Mouse (Mus musculus) thymus, adult 2 months (tissue): ENCODE data around the gene Zfp362. TPM values are rescaled to one million over a fixed set of nuclear protein-coding genes. Genes with fewer than 3 reads are reported as not detected.

Experiments used
- DNase-seq: peaks from one replicate; pipeline ENCODE4 v3.0.0; 2021
- H3K27ac ChIP-seq: fragments of 200-500 bp; 2 replicates; pipeline ENCODE4 v1.5.1; 2012; ENCODE audit warnings: low read length, control low read depth; ENCODE audit not compliant: control insufficient read depth, insufficient read depth
- H3K27me3 ChIP-seq: fragments of 200-500 bp; 2 replicates; pipeline ENCODE4 v1.6.1; 2012; ENCODE audit warnings: mild to moderate bottlenecking, low read length, moderate library complexity, mixed read lengths; ENCODE audit not compliant: control insufficient read depth, insufficient read depth
- H3K36me3 ChIP-seq: fragments of 200-500 bp; 2 replicates; pipeline ENCODE4 v1.6.1; 2012; ENCODE audit warnings: mild to moderate bottlenecking, low read length, moderate library complexity; ENCODE audit not compliant: control insufficient read depth, insufficient read depth
- H3K4me1 ChIP-seq: fragments of 200-500 bp; replicated peaks from 2 replicates; pipeline ENCODE4 v1.6.1; 2012; ENCODE audit warnings: low read length; ENCODE audit not compliant: control insufficient read depth, insufficient read depth
- H3K4me3 ChIP-seq: fragments of 200-500 bp; 2 replicates; pipeline ENCODE4 v1.5.1; 2012; ENCODE audit warnings: mild to moderate bottlenecking, low read length, control low read depth, moderate library complexity; ENCODE audit not compliant: control insufficient read depth, insufficient read depth
- CTCF ChIP-seq: fragments of 200-500 bp; IDR thresholded peaks from 2 replicates; pipeline ENCODE4 v1.5.1; 2012; ENCODE audit warnings: mild to moderate bottlenecking, control low read depth, low read length, moderate library complexity, borderline replicate concordance; ENCODE audit not compliant: control insufficient read depth, poor library complexity, insufficient read depth; ENCODE audit errors: extremely low read depth
- POLR2A ChIP-seq: fragments of 200-500 bp; IDR thresholded peaks from 2 replicates; pipeline ENCODE4 v1.6.1; 2012; ENCODE audit warnings: mild to moderate bottlenecking, low read length, control low read depth, moderate library complexity; ENCODE audit not compliant: control insufficient read depth, poor library complexity, insufficient read depth; ENCODE audit errors: extremely low read depth
- WGBS: fragments of 180-500 bp; shearing (Covaris S2); methylation state at CpG from one replicate; pipeline ENCODE4 v1.1.7; 2018; 5-methylcytosine and 5-hydroxymethylcytosine counted together
- polyA plus RNA-seq: library from polyadenylated mRNA; depleted of rRNA; stranded (reverse); fragments of >200 nt; gene quantifications from 2 replicates; pipeline ENCODE4 v1.2.3, GENCODE M21; 2012

Gene Zfp362
- polyA plus RNA-seq, 1 experiment = 105 TPM

GRCm38 (mm10) chr4:128766929-128767328 lies 38.9 kb downstream of the Zfp362 start:
- DNase-seq = no peak
- Histone ChIP-seq H3K4me1 (no peaks in the 10 kb centered on the region), H3K27ac (no peak overlapping the region), H3K36me3 (no peaks in the 10 kb centered on the region), H3K27me3 (no peaks in the 10 kb centered on the region), H3K4me3 (no peak overlapping the region)
- TF ChIP-seq CTCF (no peak), POLR2A (no peak)
- 96% methylated on average over 20 of the region's 20 CpGs for WGBS

DNA sequence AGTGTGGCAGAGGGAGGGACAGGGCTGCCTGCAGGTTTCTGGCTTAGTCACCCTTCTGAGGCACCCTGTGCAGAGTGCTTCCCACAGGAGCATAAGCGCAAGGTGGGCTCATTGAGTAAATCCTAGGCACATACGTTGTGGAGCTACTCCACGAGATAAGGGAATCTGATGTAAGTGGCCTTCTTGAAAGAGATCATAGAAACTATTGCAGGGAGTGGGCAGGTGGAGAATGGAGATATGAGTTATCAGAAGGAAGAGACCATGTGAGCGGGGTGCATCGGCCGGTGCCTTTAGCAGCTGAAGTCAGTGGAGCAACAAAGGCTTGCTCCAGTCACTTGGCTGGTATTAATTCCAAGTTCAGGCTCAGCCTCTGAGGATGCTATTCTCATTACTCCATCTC lies 45.8 kb downstream of the Zfp362 start:
- Histone ChIP-seq H3K4me3 (no peak overlapping the region), H3K4me1 (no peaks in the 10 kb centered on the region), H3K27ac (no peak overlapping the region), H3K27me3 (no peaks in the 10 kb centered on the region), H3K36me3 (no peaks in the 10 kb centered on the region)
- no peak for DNase-seq
- TF ChIP-seq CTCF = no peak
- TF ChIP-seq POLR2A = no peak
- WGBS = 96% methylated on average over 6 of the region's 6 CpGs

DNA sequence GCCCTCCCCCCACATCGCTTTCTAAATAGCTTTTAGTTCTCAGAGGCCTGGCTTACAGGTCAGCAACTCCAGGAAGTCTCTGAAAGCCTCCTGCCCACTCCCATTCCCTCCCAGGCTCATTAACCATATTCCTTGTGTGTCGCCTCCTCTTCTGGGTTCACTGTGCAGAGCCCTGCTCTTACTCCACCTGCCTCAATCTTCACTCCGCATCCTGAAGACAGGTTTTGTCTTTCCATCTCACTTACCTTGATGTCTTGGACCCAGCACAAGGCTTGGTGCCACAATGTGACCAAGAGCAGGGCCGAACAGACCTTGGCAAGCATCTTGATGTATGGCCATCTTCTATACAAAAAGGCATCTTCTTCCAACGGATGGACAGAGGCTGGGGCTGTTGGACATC lies 46.6 kb downstream of the Zfp362 start:
- H3K27me3 ChIP-seq = no peaks in the 10 kb centered on the region
- no peaks in the 10 kb centered on the region for H3K36me3 ChIP-seq
- 98% methylated on average over 5 of the region's 5 CpGs for WGBS
- no peak overlapping the region for H3K27ac ChIP-seq
- no peak for DNase-seq
- TF ChIP-seq CTCF (no peak), POLR2A (no peak)
- H3K4me3 ChIP-seq = no peak overlapping the region
- no peaks in the 10 kb centered on the region for H3K4me1 ChIP-seq

DNA sequence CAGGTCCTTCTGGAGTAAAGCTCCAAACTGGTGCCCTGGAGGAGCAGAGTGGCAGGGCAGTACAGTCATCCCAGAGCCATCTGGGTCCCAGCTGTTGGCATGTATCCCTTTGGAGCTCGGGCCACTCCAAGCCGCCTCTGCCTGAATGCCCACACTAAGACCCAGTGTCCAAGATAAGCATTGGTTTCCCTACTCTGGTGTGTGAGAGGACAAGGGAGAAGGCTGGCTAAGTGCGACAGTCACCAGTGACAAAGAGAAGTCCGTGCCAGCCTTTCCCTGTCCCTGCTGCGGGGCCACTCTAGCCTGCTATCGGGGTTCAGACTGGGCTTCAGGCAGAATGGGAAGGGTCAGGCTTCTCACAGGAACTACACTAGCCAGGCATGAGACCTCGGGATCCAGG lies 49.9 kb downstream of the Zfp362 start:
- TF ChIP-seq CTCF (no peak), POLR2A (no peak)
- DNase-seq = no peak
- WGBS = 85% methylated on average over 7 of the region's 7 CpGs
- Histone ChIP-seq H3K4me3 (no peak overlapping the region), H3K4me1 (no peaks in the 10 kb centered on the region), H3K36me3 (peaks cover 26% of the 10 kb centered on the region), H3K27me3 (no peaks in the 10 kb centered on the region), H3K27ac (no peak overlapping the region)

GRCm38 (mm10) chr4:128755064-128755463 lies 50.8 kb downstream of the Zfp362 start, which contains the start of gene A3galt2:
Gene A3galt2, plus strand, starts transcription at chr4:128755364.
- no peaks in the 10 kb centered on the region for H3K4me1 ChIP-seq
- TF ChIP-seq CTCF (no peak), POLR2A (no peak)
- no peak within 1 kb of the TSS for H3K4me3 ChIP-seq
- H3K27ac ChIP-seq = no peak within 1 kb of the TSS
- H3K27me3 ChIP-seq = no peaks in the 10 kb centered on the region
- 78% methylated on average over 3 of the region's 3 CpGs for WGBS
- no peak for DNase-seq
- peaks cover 34% of the 10 kb centered on the region for H3K36me3 ChIP-seq

GRCm38 (mm10) chr4:128753571-128753970 lies 52.3 kb downstream of the Zfp362 start:
- TF ChIP-seq POLR2A = no peak
- TF ChIP-seq CTCF = no peak
- Histone ChIP-seq H3K27me3 (no peaks in the 10 kb centered on the region), H3K4me3 (no peak overlapping the region), H3K4me1 (no peaks in the 10 kb centered on the region), H3K27ac (no peak overlapping the region), H3K36me3 (peaks cover 47% of the 10 kb centered on the region)
- no peak for DNase-seq
- 98% methylated on average over 7 of the region's 7 CpGs for WGBS
